Mouse (Mus musculus) cortical plate, adult 2 months (tissue): ENCODE measurements at regions not wholly inside any gene's neighbourhood (a gene's known extent, or its start where the extent isn't known, plus 50 kb on each side); places are given as distances from the start of the nearest gene placed in this dataset.

Experiments used
- CTCF ChIP-seq: fragments of 200-500 bp; IDR thresholded peaks from 2 replicates; pipeline ENCODE4 v1.5.1; 2011; ENCODE audit warnings: mild to moderate bottlenecking, control low read depth, low read length; ENCODE audit not compliant: insufficient read depth; ENCODE audit errors: extremely low read depth
- POLR2A ChIP-seq: fragments of 200-500 bp; IDR thresholded peaks from 2 replicates; pipeline ENCODE4 v1.6.1; 2011; ENCODE audit warnings: mild to moderate bottlenecking, low read length, control low read depth; ENCODE audit not compliant: insufficient read depth; ENCODE audit errors: extremely low read depth

- TF ChIP-seq CTCF (no peak), POLR2A (no peak)
Measured at GRCm38 (mm10) chr12:15124179-15124578, 692.5 kb downstream of the Trib2 start.
